Mouse (Mus musculus) ES-Bruce4 (cell line): ENCODE measurements around the gene Ttll10.

ENCODE experiments used
- CTCF ChIP-seq: IDR thresholded peaks from one replicate; pipeline ENCODE4 v1.8.1; 2011; ENCODE audit warnings: low read depth, low read length
- EP300 ChIP-seq: IDR thresholded peaks from 2 replicates; pipeline ENCODE4 v1.6.1; 2011; ENCODE audit warnings: low read depth, low read length; ENCODE audit not compliant: insufficient read depth
- POLR2A ChIP-seq: IDR thresholded peaks from one replicate; pipeline ENCODE4 v1.8.1; 2011; ENCODE audit warnings: low read length; ENCODE audit not compliant: insufficient read depth

DNA sequence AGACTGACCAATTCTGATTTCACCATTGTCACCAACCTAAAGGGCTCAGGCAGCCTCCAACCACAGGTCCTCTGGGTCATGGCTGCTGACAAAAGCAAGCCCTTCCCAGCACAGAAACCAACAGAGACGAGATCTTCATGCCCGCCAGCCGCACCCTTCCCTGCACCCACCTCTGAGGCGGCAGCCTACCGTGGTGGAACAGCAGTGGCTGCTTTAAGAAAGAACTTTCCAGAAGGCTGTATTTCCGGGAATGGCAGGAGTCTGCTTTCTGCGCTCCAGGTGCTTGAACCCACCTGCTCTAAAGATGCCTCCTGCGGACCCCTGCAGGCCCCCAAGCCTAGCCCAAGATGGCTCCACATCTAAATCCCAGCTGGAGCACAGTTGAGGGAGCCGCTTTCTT is 388 bp downstream of the Ttll10 start:
- TF ChIP-seq EP300, result no peak
- TF ChIP-seq POLR2A, result no peak
- no peak for TF ChIP-seq CTCF
